Mouse (Mus musculus) megakaryocyte, embryonic 14.5 days (primary cell): ENCODE measurements around the gene Best3.

Experiments
- FLI1 ChIP-seq: IDR thresholded peaks from 2 replicates; pipeline ENCODE4 v1.6.1; 2012; ENCODE audit warnings: low read length, inconsistent platforms, mixed read lengths
- GATA1 ChIP-seq: IDR thresholded peaks from 3 replicates; pipeline ENCODE4 v1.6.1; 2012; ENCODE audit warnings: mixed read lengths, low read length, inconsistent platforms, borderline replicate concordance

DNA sequence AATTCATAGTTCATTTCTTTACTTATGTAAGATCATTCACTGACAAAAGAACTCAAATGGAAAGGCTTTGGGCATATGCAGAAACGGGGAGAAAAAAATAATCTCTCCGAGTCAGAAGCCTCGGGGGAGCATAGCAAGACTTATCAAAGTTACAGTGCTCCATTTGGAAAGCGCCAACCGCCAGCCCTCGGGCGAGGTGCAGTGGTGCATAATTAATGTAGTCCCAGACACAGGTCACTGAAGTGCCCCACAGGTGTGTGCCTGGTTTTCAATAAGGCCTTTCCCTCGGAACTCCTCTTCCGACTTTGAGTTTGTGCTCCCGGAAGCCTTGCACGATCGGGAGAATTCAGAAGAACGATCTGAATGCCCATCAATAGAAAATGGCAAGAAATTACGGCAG is 24.0 kb upstream of the Best3 start:
- TF ChIP-seq GATA1, result no peak
- TF ChIP-seq FLI1, result no peak
